Mouse (Mus musculus) brown adipose tissue, adult 24 weeks (tissue): ENCODE data around the gene Isg20l2. TPM values are rescaled to one million over a fixed set of nuclear protein-coding genes. Genes with fewer than 3 reads are reported as not detected.
A peak's percentile ranks its signal among the peaks of the same experiment; 100 is the strongest.

Experiments
- H3K27ac ChIP-seq: fragments of 200-500 bp; replicated peaks from 2 replicates; pipeline ENCODE4 v1.5.1; 2012; ENCODE audit warnings: low read depth, mild to moderate bottlenecking, low read length
- H3K4me1 ChIP-seq: fragments of 200-500 bp; 2 replicates; pipeline ENCODE4 v1.6.1; 2012; ENCODE audit warnings: low read length, mixed read lengths; ENCODE audit not compliant: control insufficient read depth, insufficient read depth, insufficient read length
- H3K4me3 ChIP-seq: fragments of 200-500 bp; 2 replicates; pipeline ENCODE4 v1.5.1; 2012; ENCODE audit warnings: low read depth, mild to moderate bottlenecking, low read length, moderate library complexity; ENCODE audit not compliant: insufficient read depth
- polyA plus RNA-seq: library from polyadenylated mRNA; stranded (reverse); fragments of >200 nt; gene quantifications from 2 replicates; pipeline ENCODE4 v1.2.4, GENCODE M21; 2012; ENCODE audit not compliant: missing spikeins, insufficient read depth, insufficient read length

The Isg20l2 gene
- polyA plus RNA-seq, 1 experiment: 6.7 TPM

DNA sequence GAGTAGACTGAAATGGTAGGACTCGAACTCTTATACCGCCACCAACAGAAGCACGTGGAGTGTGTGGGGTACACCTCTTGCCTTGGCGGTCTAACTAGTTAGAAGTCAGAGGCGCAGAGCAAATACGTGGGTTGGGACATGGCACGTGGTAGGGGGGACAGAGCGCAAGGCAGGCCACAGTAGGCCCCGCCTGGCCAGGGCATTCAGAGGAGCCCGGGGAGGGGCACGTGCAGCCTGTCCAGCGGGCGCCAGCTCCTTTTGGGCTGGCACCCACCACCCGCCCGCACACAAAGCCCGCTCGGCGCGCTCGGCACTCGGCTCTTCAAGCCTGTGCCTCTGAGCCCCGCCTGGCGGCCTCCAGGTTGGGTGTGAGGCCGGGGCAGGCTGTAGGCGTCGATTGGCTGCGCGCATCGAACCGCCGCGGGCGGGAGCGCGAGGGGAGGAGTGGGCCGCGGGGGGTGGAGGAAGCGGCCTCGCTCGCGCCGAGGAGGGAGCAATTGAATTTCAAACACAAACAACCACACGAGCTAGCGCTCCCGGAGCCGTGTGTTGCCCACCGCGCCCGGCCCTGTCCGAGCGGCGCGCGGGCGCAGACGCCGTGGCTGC is 24.1 kb upstream of the Isg20l2 start, which contains the start of gene Hdgf:
TSS of gene Hdgf (plus strand) at position 442 of the 606 bp plus-strand sequence.
- peak within 1 kb of the TSS; percentile 91 for H3K27ac ChIP-seq
- peaks cover 23% of the 10 kb centered on the region for H3K4me1 ChIP-seq
- H3K4me3 ChIP-seq: peak within 1 kb of the TSS; percentile 87

DNA sequence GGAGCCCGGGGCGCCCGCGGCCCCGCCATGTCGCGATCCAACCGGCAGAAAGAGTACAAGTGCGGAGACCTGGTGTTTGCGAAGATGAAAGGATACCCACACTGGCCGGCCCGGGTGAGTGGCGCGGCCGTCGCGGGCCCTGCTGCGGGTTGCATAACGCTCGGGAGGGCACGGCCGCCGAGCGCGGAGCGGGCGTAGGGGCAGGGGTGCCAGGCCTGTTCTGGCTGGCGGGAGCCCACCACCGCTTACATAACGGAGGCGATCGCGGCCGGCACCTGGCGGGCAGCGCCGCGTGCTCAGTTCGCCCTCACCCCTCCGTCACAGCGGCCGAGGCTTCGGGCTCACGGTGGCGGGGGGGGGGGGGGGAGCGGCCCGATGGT is 23.5 kb upstream of the Isg20l2 start:
- H3K4me1 ChIP-seq: peaks cover 23% of the 10 kb centered on the region
- peak overlapping the region; percentile 91 for H3K27ac ChIP-seq
- H3K4me3 ChIP-seq: peak overlapping the region; percentile 87

DNA sequence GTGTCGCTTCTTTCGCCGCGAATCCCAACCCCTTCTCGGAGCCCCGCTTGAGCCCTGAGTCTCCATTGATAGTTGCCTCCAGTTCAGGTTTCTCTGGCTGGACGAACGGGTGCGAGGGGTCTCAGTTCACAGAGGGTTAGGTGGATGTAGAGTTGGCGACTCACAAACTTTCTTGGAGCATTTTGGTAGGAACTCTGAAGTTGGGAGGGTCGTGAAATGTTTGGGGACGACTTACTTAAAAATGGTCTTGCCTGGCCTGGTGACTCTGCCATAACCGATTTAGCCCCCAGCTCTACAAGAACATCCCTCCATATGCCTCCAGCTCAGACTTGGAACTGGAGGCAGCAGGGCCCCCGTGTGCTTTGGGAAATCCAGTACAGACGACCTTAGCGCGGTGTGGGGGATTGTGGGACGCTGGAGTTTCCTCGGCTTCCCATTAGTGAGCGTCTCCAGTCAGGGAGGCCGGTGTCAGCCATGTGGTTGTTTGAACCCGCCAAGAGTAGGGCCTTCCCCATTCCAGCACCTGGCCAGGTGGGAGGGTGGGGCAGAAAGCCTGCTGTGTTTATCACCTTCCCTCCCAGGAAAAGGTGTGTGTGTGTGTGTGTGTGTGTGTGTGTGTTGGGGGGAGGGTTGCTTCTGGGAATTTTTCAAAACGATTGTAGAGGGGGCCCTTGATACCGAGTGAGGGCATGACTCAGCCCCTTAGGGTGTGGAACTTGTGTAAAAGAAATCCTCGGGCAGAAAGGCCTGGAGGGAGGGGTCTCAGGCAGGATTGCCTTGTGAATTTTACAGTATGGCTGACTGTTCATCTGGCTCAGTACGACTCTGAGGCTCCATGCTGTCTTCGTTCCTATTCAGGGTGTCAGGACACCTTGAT is 22.9 kb upstream of the Isg20l2 start:
- Histone ChIP-seq H3K27ac (peak overlapping the region; percentile 91), H3K4me3 (peak overlapping the region; percentile 87), H3K4me1 (peaks cover 23% of the 10 kb centered on the region)

DNA sequence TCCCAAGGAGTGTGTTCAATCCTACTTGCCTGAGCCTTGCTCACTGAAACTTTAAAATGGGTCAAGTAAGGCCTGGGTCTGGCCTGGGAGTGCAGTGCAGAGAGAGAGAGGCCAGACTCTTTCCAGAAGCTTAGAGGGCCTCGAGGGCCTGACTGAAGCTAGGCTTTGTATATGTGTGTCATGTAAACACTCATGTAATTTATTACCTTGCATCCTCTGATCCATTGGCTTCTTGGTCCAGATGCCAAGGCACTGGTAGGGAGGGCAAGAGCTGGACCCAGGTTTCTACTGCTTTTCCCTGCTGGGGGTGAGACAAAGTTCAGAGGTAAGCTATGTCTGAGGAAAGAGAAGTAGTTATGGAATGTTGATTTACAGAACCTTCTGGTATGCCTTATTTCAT is 22.2 kb upstream of the Isg20l2 start:
- Histone ChIP-seq H3K4me1 (peaks cover 23% of the 10 kb centered on the region), H3K27ac (peak overlapping the region; percentile 91), H3K4me3 (peak overlapping the region; percentile 87)

DNA sequence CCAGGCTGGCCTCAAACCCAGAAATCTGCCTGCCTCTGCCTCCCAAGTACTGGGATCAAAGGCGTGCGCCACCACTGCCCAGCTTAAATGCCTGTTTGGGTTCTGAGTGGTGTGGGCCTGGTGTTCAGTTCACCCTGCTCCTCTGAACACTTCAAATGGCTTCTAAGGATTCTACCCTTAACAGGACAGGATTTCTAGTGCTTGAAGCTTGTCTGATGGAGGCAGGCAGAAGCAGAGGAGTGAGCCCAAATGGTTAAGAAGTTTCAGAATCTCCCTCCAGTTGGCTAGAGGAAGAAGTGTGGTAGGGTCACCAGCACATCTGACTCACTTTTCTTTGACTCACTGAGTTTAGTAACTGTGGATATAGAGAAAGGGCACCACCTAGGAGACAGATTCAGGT is 20.7 kb upstream of the Isg20l2 start:
- H3K4me3 ChIP-seq: 0 out of 2 replicates have a peak overlapping the region, but pooled peaks have one; percentile 7
- H3K4me1 ChIP-seq: peaks cover 23% of the 10 kb centered on the region
- H3K27ac ChIP-seq: peak overlapping the region; percentile 78

DNA sequence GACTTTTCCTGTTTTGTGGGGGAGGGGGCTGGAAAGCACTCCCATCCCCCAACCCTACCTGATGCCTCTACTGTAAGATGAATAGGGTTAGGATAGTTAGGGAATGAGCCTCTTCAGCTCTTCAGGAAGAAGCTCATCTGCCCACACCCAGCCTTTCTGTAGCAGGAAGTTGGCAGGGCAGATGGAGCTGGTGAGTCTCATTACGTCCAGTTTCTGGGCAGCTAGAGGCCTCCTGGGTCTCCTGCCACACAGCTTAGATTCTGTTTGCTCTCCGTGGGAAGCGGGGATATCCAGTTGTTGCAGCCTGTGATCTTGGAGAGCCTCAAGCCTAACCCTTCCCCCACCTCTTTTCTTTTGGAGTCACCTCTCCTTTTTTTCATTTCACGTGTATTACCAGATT is 20.2 kb upstream of the Isg20l2 start:
- peak overlapping the region; percentile 78 for H3K27ac ChIP-seq
- H3K4me1 ChIP-seq: peaks cover 23% of the 10 kb centered on the region
- peak overlapping the region; percentile 12 for H3K4me3 ChIP-seq

DNA sequence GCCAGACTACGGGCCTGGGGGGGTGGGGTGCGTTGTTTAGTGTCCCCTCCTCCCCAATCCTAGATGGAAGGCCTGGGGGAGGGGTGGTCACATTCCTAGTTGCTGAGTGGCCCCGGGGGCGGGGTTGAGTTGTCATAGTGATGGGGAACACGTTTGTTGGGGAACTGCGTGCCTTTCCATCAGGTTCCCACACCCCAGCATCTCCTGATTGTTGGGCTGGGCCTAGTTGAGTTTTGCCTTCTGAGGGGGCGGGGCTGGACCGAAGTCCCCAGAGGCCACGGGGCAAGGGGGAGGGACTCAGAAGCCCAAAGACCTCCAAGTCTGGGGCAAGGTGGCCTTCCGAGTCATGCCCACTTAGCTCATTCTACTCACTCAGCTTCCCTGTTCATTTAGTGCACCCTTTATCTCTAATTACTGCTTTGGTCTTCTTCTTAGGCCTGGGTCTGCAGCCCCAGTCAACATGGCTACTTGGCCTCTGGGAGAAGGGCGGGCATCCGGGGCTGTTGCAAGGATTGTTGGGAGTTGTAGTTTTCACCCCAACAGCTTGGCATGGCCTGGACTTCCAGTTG is 19.5 kb upstream of the Isg20l2 start:
- peak overlapping the region; percentile 98 for H3K27ac ChIP-seq
- H3K4me1 ChIP-seq: peaks cover 23% of the 10 kb centered on the region
- H3K4me3 ChIP-seq: peak overlapping the region; percentile 79

DNA sequence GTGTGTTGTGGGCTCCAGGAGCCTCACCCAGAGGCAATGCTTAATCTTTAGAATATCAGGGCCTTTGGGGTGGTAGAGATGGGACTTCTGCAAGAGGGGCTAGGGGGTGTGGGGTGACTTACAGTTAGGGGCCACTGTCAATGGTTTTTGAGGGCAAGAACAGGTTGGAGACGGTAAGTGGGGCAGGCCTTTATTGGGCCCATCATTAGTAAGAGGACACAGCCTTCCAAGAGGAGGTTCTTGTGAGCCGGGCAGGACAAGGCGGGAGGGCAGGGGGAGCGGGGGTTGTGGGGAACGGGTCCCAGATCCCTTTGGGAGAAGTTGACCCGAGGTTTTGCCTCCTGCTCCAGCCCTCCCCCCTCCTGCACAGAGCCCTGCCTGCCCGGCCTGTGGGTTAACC is 16.6 kb upstream of the Isg20l2 start:
- Histone ChIP-seq H3K27ac (no peak overlapping the region), H3K4me3 (no peak overlapping the region), H3K4me1 (peaks cover 14% of the 10 kb centered on the region)

DNA sequence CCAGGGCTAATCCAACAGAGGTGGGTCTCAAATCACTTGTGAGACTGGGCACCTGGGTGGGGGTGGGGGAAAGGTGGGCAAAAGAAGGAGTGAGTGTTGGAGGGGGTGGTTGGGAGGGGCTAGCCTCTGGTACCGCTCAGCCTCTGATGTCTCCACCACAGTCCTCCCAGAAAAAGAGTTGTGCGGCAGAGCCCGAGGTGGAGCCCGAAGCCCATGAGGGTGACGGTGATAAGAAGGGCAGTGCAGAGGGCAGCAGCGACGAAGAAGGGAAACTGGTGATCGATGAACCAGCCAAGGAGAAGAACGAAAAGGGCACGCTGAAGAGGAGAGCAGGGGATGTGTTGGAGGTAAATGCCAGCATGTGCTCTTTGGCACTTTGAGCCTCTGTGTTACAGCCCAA is 16.2 kb upstream of the Isg20l2 start:
- H3K4me3 ChIP-seq: no peak overlapping the region
- H3K4me1 ChIP-seq: peaks cover 10% of the 10 kb centered on the region
- no peak overlapping the region for H3K27ac ChIP-seq

DNA sequence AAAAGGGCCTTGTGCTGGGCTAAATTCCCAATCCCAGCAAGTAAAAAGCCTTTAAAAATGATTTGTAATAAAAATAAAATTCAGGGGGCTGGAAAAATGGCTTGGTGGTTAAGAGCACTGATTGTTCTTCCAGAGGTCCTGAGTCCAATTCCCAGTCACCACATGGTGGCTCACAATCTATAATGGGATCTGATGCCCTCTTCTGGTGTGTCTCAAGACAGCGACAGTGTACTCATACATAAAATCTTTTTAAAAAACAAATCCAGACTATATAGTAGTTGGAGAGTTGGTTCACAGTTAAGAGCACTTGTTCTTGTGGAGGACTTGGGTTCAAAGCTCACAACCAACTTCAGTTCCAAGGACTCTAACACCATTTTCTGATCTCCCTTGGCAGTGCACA is 13.1 kb upstream of the Isg20l2 start:
- H3K27ac ChIP-seq: no peak overlapping the region
- H3K4me3 ChIP-seq: no peak overlapping the region
- H3K4me1 ChIP-seq: no peaks in the 10 kb centered on the region

DNA sequence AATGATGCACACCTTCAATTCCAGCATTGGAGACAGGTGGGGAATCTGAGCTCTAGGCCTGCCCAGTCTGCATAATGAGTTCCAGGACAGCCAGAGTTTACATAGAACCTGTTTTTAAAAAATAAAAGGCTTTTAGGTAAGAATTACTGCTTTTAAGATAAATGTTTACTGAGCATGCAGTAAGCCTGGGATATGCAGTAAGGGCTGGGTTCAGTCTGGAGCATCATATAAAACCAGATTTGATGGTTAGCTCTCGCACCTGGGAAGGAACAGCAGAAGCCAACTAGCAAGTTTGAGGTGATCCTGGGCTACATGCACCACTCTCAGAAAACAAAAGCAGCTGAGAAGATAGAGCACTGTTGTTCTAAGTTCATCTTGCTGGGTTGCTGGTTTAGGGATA is 11.6 kb upstream of the Isg20l2 start:
- no peak overlapping the region for H3K4me3 ChIP-seq
- no peak overlapping the region for H3K27ac ChIP-seq
- no peaks in the 10 kb centered on the region for H3K4me1 ChIP-seq

DNA sequence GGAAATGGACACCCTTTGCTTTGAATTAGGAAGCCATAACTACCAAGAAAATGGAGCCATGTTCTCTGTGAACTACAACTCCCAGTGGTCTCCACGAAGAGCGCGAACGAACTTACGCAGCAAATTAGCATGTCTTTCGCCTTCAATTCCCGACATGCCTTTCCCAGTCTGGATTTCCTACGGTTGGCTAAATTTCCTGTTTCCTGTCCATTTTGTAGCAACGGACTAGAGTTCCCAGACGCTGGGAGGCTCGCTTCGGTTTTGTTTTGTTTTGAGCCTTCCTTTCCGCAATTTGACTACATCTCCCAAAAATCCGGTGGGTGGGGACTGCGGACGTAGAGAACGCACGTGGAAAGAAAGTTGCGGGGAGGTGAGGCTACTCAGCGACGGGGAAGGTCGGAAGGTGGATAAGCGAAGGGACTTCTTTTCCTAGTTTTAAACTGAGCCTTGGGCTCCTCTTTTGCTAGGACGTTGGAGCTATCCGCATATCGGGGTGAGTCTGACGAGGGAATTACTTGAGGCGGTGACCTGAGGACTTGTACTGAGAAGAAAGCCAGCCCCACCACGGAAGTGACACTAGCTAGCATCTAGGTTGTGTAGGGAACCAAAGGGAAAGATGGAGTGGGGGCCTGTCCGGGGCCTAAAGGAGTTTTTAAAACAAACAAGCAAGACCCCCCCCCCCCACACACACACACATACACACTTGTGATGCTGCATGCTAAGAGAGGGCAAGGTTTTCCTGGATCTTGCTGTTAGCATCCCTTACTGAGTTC is 10.6 kb upstream of the Isg20l2 start, which contains the start of gene Mrpl24:
TSS of gene Mrpl24 (plus strand) at position 171 of the 773 bp plus-strand sequence.
- Histone ChIP-seq H3K4me1 (no peaks in the 10 kb centered on the region), H3K4me3 (peak within 1 kb of the TSS; percentile 79), H3K27ac (peak within 1 kb of the TSS; percentile 72)

DNA sequence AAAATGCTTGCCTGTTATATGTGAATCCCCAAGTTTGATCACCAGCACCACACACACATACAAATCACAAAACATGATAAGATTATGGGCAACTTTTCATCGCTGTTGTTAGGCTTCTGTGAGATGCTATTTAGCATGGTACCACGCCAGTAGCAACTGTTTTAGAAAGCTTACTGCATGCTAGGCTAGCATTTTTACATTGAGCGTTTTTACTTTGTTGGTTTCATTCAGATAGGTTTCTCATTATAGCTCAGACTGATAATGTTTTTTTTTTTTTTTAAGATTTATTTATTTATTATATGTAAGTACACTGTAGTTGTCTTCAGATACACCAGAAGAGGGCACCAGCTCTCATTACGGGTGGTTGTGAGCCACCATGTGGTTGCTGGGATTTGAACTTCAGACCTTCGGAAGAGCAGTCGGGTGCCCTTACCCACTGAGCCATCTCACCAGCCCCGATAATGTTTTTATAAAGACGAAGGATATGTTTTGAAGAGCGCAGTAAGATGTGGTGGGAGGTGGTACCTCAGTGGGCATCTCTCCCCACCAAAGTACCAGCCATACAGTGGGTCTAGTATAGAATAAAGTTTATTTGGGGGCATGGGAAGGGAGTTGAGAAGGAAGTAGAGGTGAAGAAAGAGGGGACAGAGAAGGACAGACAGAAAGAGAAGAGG is 9.7 kb upstream of the Isg20l2 start:
- no peak overlapping the region for H3K27ac ChIP-seq
- H3K4me1 ChIP-seq: no peaks in the 10 kb centered on the region
- H3K4me3 ChIP-seq: peak overlapping the region; percentile 79; the same call in 1 of the 2 replicates

DNA sequence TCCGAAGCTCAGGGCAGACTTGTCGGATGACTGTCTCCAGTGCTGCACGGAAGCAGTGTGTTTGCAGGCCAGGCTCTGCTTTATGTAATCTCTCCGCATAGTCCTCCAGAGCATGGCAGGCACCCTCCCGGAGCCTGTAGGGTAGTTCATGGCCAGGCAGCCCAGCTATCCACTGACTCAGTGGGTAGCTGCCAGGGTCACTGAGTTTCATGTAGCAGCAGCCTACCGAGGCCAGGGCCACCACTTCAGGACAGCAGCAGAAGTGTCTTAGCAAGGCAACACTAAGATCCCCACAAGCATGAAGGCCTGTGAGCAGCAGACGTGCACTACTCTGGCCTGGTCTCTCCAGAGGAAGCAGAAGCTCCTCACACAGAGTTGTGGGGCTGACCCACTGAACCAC is 5.1 kb upstream of the Isg20l2 start:
- no peak overlapping the region for H3K27ac ChIP-seq
- no peak overlapping the region for H3K4me3 ChIP-seq
- peaks cover 3% of the 10 kb centered on the region; the same call in 1 of the 2 replicates for H3K4me1 ChIP-seq
